Mouse (Mus musculus): Measurements from ENCODE around the gene Hpse.

Hpse gene

GRCm38 (mm10) chr5:100719235-100720088 is at the start of gene Hpse:
Hpse (minus strand) TSS chr5:100719716.
- DNase-seq (ENCODE audit: low spot score in 2 of 2) = peak; percentile 23 to 44

- no peak for DNase-seq (ENCODE audit: low spot score in 2 of 2)
These were observed 46.5 kb upstream of the Hpse start for GRCm38 (mm10) chr5:100766026-100766425.

GRCm38 (mm10) chr5:100761736-100762135 is 42.2 kb upstream of the Hpse start:
- DNase-seq (ENCODE audit: low spot score in 2 of 2) = no peak

- DNase-seq (ENCODE audit: low spot score in 2 of 2) = no peak
These were observed 40.6 kb upstream of the Hpse start for GRCm38 (mm10) chr5:100760049-100760663.

GRCm38 (mm10) chr5:100758121-100758520 is 38.6 kb upstream of the Hpse start:
- no peak for DNase-seq (ENCODE audit: low spot score in 2 of 2)

- no peak for DNase-seq (ENCODE audit: low spot score in 2 of 2)
These were observed 33.9 kb upstream of the Hpse start for GRCm38 (mm10) chr5:100753407-100753806.

GRCm38 (mm10) chr5:100751655-100752054 is 32.1 kb upstream of the Hpse start:
- no peak for DNase-seq (ENCODE audit: low spot score in 2 of 2)

GRCm38 (mm10) chr5:100750617-100751255 is 31.2 kb upstream of the Hpse start:
- DNase-seq (ENCODE audit: low spot score in 2 of 2) = no peak

- no peak for DNase-seq (ENCODE audit: low spot score in 2 of 2)
These were observed 19.3 kb upstream of the Hpse start for GRCm38 (mm10) chr5:100738802-100739201.

- no peak for DNase-seq (ENCODE audit: low spot score in 2 of 2)
These were observed 17.4 kb upstream of the Hpse start for GRCm38 (mm10) chr5:100736919-100737318.

GRCm38 (mm10) chr5:100734535-100734934 is 15.0 kb upstream of the Hpse start:
- no peak for DNase-seq (ENCODE audit: low spot score in 2 of 2)

GRCm38 (mm10) chr5:100728757-100729156 is 9.2 kb upstream of the Hpse start:
- peak; percentile 26 to 32 for DNase-seq (ENCODE audit: low spot score in 2 of 2)

GRCm38 (mm10) chr5:100726001-100726400 is 6.5 kb upstream of the Hpse start:
- no peak for DNase-seq (ENCODE audit: low spot score in 2 of 2)

- no peak for DNase-seq (ENCODE audit: low spot score in 2 of 2)
These were observed 2.8 kb downstream of the Hpse start for GRCm38 (mm10) chr5:100716762-100717161.

- no peak for DNase-seq (ENCODE audit: low spot score in 2 of 2)
These were observed 8.3 kb downstream of the Hpse start for GRCm38 (mm10) chr5:100711219-100711618.

- no peak for DNase-seq (ENCODE audit: low spot score in 2 of 2)
These were observed 9.5 kb downstream of the Hpse start for GRCm38 (mm10) chr5:100710012-100710411.

- no peak for DNase-seq (ENCODE audit: low spot score in 2 of 2)
These were observed 10.5 kb downstream of the Hpse start for GRCm38 (mm10) chr5:100709035-100709434.

- DNase-seq (ENCODE audit: low spot score in 2 of 2) = no peak
These were observed 12.8 kb downstream of the Hpse start for GRCm38 (mm10) chr5:100706675-100707074.

- no peak for DNase-seq (ENCODE audit: low spot score in 2 of 2)
These were observed 15.2 kb downstream of the Hpse start for GRCm38 (mm10) chr5:100704272-100704671.

GRCm38 (mm10) chr5:100702325-100702724 is 17.2 kb downstream of the Hpse start:
- no peak for DNase-seq (ENCODE audit: low spot score in 2 of 2)

- no peak for DNase-seq (ENCODE audit: low spot score in 2 of 2)
These were observed 18.5 kb downstream of the Hpse start for GRCm38 (mm10) chr5:100700861-100701620.

GRCm38 (mm10) chr5:100697886-100698285 is 21.6 kb downstream of the Hpse start:
- DNase-seq (ENCODE audit: low spot score in 2 of 2) = no peak
